Mouse (Mus musculus) hindbrain, embryonic 10.5 days (tissue): ENCODE results near the gene Tbc1d10b. TPM values are rescaled to one million over a fixed set of nuclear protein-coding genes. Genes with fewer than 3 reads are reported as not detected.
"Not testable (repeated sequence)": the region's sequence is repeated elsewhere in the genome, so short reads cannot be mapped to it uniquely, and the experiment has no call there.

Source experiments
- DNase-seq: peaks from one replicate; pipeline ENCODE4 v3.0.0-alpha.2; 2017; ENCODE audit warnings: low spot score
- H3K27ac ChIP-seq: fragments of 300-500 bp; sonication (generic); 2 replicates; pipeline ENCODE4 v1.5.1; 2016; ENCODE audit warnings: mild to moderate bottlenecking, moderate library complexity
- H3K27me3 ChIP-seq: fragments of 300-500 bp; sonication (generic); 2 replicates; pipeline ENCODE4 v1.6.1; 2016; ENCODE audit warnings: mild to moderate bottlenecking; ENCODE audit not compliant: poor library complexity, insufficient read depth, severe bottlenecking
- H3K36me3 ChIP-seq: fragments of 300-500 bp; sonication (generic); 2 replicates; pipeline ENCODE4 v1.6.1; 2016; ENCODE audit warnings: mild to moderate bottlenecking, moderate library complexity
- H3K4me1 ChIP-seq: fragments of 300-500 bp; sonication (generic); replicated peaks from 2 replicates; pipeline ENCODE4 v1.6.1; 2016; ENCODE audit warnings: mild to moderate bottlenecking
- H3K4me3 ChIP-seq: fragments of 300-500 bp; sonication (generic); 2 replicates; pipeline ENCODE4 v1.5.1; 2016; ENCODE audit warnings: mild to moderate bottlenecking, moderate library complexity
- H3K9me3 ChIP-seq: fragments of 300-500 bp; sonication (generic); 2 replicates; pipeline ENCODE4 v1.6.1; 2016; ENCODE audit warnings: mild to moderate bottlenecking, moderate library complexity
- WGBS: fragments of 180-500 bp; shearing (Covaris S2); methylation state at CpG from one replicate; pipeline ENCODE4 v1.1.7; 2016; 5-methylcytosine and 5-hydroxymethylcytosine counted together
- polyA plus RNA-seq: library from polyadenylated mRNA; unstranded; fragments of >200 nt; fragmentation: Nextera tagmentation; extraction: Ambion mirVana; gene quantifications from 2 replicates; pipeline ENCODE4 v1.2.1, GENCODE M21; 2016

The Tbc1d10b gene
- polyA plus RNA-seq, 1 experiment from 2014 or later = 28.2 TPM

DNA sequence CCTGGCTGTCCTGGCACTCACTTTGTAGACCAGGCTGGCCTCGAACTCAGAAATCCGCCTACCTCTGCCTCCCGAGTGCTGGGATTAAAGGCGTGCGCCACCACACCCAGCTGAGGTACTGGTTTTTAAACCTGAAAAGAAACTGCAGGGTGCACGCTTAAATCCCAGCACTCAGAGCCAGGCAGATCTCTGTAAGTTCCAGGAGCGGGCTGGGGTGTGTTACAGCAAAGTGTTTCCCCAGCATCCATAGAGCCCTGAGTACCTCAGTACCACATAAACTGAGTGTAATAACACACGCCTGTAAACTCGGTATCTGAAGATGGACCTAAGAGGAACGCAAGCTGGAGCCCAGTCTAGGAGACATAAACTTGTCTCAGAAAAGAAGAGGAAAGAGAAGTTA, 20.9 kb downstream of the Tbc1d10b start:
- Histone ChIP-seq H3K27ac (no peak overlapping the region), H3K9me3 (no peaks in the 10 kb centered on the region), H3K36me3 (peaks cover 21% of the 10 kb centered on the region), H3K27me3 (no peaks in the 10 kb centered on the region), H3K4me3 (no peak overlapping the region), H3K4me1 (no peaks in the 10 kb centered on the region)
- WGBS = 67% methylated on average over 10 of the region's 10 CpGs
- no peak for DNase-seq

DNA sequence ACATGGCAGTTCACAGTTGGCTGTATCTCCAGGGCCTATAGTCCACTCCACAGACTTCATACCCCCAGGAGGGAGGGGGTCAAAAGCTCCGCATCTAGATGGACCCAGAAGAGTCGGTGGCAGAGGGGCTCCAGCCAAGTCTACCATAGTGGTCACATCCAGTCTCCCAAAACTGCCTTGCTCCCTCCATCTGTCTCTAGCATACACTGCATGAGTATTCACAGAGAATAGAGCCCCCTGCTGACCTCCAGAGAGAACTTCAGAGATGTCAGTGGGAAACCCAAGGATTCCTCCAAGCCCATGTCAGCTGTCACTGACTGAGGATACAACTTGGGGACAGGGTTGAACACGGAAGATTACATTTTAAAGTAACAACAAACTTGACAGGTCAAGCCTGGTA, 22.7 kb downstream of the Tbc1d10b start:
- WGBS = 64% methylated on average over 3 of the region's 3 CpGs
- DNase-seq = no peak
- no peak overlapping the region for H3K27ac ChIP-seq
- H3K4me1 ChIP-seq = no peaks in the 10 kb centered on the region
- peaks cover 4% of the 10 kb centered on the region for H3K36me3 ChIP-seq
- no peak overlapping the region for H3K4me3 ChIP-seq
- H3K9me3 ChIP-seq = no peaks in the 10 kb centered on the region
- H3K27me3 ChIP-seq = no peaks in the 10 kb centered on the region

GRCm38 (mm10) chr7:127184720-127185119, 23.5 kb downstream of the Tbc1d10b start:
- no peaks in the 10 kb centered on the region for H3K27me3 ChIP-seq
- DNase-seq = no peak
- H3K4me3 ChIP-seq = no peak overlapping the region
- no peak overlapping the region for H3K27ac ChIP-seq
- H3K9me3 ChIP-seq = no peaks in the 10 kb centered on the region
- no peaks in the 10 kb centered on the region; the same call in 1 of the 2 replicates for H3K36me3 ChIP-seq
- WGBS = 67% methylated on average over 1 of the region's 1 CpGs
- H3K4me1 ChIP-seq = no peaks in the 10 kb centered on the region

GRCm38 (mm10) chr7:127183828-127184227, 24.4 kb downstream of the Tbc1d10b start:
- Histone ChIP-seq H3K4me3 (no peak overlapping the region), H3K27me3 (no peaks in the 10 kb centered on the region), H3K4me1 (no peaks in the 10 kb centered on the region), H3K27ac (no peak overlapping the region), H3K36me3 (no peaks in the 10 kb centered on the region; the same call in 1 of the 2 replicates), H3K9me3 (no peaks in the 10 kb centered on the region)
- DNase-seq = no peak
- 81% methylated on average over 6 of the region's 6 CpGs for WGBS

GRCm38 (mm10) chr7:127183345-127183744, 24.9 kb downstream of the Tbc1d10b start:
- H3K36me3 ChIP-seq = no peaks in the 10 kb centered on the region
- no peak overlapping the region for H3K27ac ChIP-seq
- no peak overlapping the region for H3K4me3 ChIP-seq
- no peaks in the 10 kb centered on the region for H3K27me3 ChIP-seq
- no peak for DNase-seq
- no peaks in the 10 kb centered on the region for H3K4me1 ChIP-seq
- no peaks in the 10 kb centered on the region for H3K9me3 ChIP-seq
- WGBS = 84% methylated on average over 8 of the region's 8 CpGs

- H3K27ac ChIP-seq, H3K4me1 ChIP-seq, H3K36me3 ChIP-seq, H3K27me3 ChIP-seq, DNase-seq, H3K4me3 ChIP-seq, H3K9me3 ChIP-seq: not testable (repeated sequence)
- 27% methylated on average over 3 of the region's 3 CpGs for WGBS
These were observed 26.5 kb downstream of the Tbc1d10b start for GRCm38 (mm10) chr7:127181724-127182123.

GRCm38 (mm10) chr7:127180783-127181182, 27.5 kb downstream of the Tbc1d10b start:
- DNase-seq = no peak
- Histone ChIP-seq H3K9me3 (no peaks in the 10 kb centered on the region), H3K36me3 (no peaks in the 10 kb centered on the region), H3K4me1 (no peaks in the 10 kb centered on the region), H3K27me3 (no peaks in the 10 kb centered on the region), H3K4me3 (no peak overlapping the region), H3K27ac (no peak overlapping the region)
- 83% methylated on average over 2 of the region's 2 CpGs for WGBS

DNA sequence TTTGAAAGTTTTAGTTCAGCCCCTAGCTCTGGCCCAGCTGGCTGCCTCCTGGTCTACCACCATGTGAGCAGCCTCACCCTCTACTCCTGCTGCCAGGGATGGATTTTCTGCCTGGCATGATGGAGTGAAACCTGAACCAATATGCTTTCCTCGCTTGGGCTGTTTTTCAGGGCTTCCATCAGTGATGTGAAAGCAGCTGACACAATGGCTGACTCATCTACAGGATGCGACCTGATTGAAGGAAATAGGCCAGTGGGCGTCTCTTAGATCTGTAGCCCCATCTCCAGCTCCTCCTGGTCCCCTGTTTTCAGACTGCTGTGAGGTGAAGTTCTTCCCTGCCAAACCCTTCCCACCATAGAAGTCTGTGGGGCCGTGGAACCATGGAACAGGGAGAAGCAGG, 31.3 kb downstream of the Tbc1d10b start:
- no peak overlapping the region for H3K4me3 ChIP-seq
- H3K9me3 ChIP-seq = 0 out of 2 replicates have a peak, but pooled peaks cover 2% of the 10 kb centered on the region
- H3K27me3 ChIP-seq = no peaks in the 10 kb centered on the region
- WGBS = 80% methylated on average over 4 of the region's 4 CpGs
- no peak for DNase-seq
- H3K27ac ChIP-seq = no peak overlapping the region
- H3K4me1 ChIP-seq = no peaks in the 10 kb centered on the region
- no peaks in the 10 kb centered on the region for H3K36me3 ChIP-seq

DNA sequence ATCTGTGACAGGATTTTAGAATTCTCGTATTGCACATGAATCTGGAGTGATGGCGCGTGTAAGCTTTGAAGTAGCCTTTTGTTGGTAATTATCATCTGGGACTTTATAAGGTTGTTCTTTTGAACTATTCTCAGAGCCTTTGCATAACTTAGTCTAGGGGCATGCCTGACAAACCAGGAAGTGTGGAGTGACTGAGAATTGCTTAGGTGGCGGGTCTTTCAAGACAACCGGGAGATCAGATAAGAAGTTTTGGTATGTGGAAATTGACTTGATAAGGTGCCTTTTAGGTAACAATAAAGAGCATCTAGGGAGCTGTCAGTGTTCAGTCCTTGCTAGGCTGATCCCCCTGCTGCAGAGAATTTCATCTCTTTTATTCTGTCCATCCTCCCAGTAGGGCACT, 41.8 kb downstream of the Tbc1d10b start:
- Histone ChIP-seq H3K9me3 (no peaks in the 10 kb centered on the region), H3K27ac (no peak overlapping the region), H3K4me1 (no peaks in the 10 kb centered on the region), H3K4me3 (no peak overlapping the region), H3K27me3 (no peaks in the 10 kb centered on the region), H3K36me3 (no peaks in the 10 kb centered on the region)
- DNase-seq = no peak
- WGBS = 95% methylated on average over 5 of the region's 5 CpGs

- no peaks in the 10 kb centered on the region for H3K9me3 ChIP-seq
- no peak overlapping the region for H3K27ac ChIP-seq
- no peaks in the 10 kb centered on the region for H3K27me3 ChIP-seq
- 92% methylated on average over 12 of the region's 12 CpGs for WGBS
- H3K4me3 ChIP-seq = no peak overlapping the region
- no peak for DNase-seq
- no peaks in the 10 kb centered on the region for H3K4me1 ChIP-seq
- no peaks in the 10 kb centered on the region for H3K36me3 ChIP-seq
These were observed 42.4 kb downstream of the Tbc1d10b start for GRCm38 (mm10) chr7:127165607-127166493.

GRCm38 (mm10) chr7:127164002-127164401, 44.3 kb downstream of the Tbc1d10b start:
- no peak overlapping the region for H3K27ac ChIP-seq
- 85% methylated on average over 4 of the region's 4 CpGs for WGBS
- no peaks in the 10 kb centered on the region for H3K4me1 ChIP-seq
- no peak overlapping the region for H3K4me3 ChIP-seq
- DNase-seq = no peak
- no peaks in the 10 kb centered on the region for H3K27me3 ChIP-seq
- H3K9me3 ChIP-seq = no peaks in the 10 kb centered on the region
- H3K36me3 ChIP-seq = no peaks in the 10 kb centered on the region

DNA sequence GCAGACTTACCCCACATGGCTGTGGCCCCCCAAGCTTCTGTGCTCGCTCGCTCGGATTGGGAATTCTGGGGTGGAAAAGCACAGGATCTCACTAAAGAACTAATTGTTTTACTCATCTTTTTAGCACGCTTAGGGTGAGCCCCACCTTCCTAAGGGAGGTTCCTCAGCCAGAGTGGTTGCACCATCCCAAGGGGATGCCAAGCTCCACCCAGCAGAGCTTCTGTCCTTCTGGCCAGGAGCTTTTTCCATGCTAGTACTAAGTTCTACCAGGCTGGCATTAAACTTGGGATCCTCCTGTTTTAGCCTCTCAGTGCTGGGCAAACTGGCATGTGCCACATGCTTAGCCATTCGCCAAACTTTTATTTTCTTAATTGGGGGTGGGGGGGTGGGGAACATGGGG, 45.7 kb downstream of the Tbc1d10b start:
- no peak overlapping the region for H3K4me3 ChIP-seq
- no peaks in the 10 kb centered on the region for H3K27me3 ChIP-seq
- H3K9me3 ChIP-seq = no peaks in the 10 kb centered on the region
- H3K4me1 ChIP-seq = no peaks in the 10 kb centered on the region
- 84% methylated on average over 5 of the region's 5 CpGs for WGBS
- no peak overlapping the region for H3K27ac ChIP-seq
- DNase-seq = no peak
- no peaks in the 10 kb centered on the region for H3K36me3 ChIP-seq

DNA sequence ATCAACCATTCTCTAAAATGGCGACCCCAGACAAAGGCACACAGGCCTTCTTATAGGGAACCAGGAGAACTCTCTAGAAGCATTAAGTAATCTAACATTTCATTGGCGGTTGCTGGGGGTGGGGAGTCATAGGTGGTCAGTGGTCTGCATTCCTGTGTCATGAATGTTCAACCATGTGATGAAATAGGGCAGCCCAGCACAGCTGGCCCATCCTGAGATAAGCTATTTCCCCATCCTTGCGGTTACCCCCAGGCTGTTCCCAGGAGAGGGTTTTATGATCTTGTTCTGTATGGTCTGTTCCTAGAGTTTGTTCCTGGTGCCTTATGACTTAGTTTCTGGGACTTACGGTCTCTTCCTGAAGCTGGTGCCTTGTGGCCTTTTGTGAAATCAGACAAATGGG, 50.7 kb downstream of the Tbc1d10b start:
- no peaks in the 10 kb centered on the region for H3K36me3 ChIP-seq
- no peak for DNase-seq
- no peak overlapping the region for H3K4me3 ChIP-seq
- H3K27ac ChIP-seq = no peak overlapping the region
- no peaks in the 10 kb centered on the region for H3K9me3 ChIP-seq
- H3K4me1 ChIP-seq = no peaks in the 10 kb centered on the region
- 91% methylated on average over 4 of the region's 4 CpGs for WGBS
- no peaks in the 10 kb centered on the region for H3K27me3 ChIP-seq
